ENCODE assay signal across 15 mouse cellular contexts in the genomic region with DNA sequence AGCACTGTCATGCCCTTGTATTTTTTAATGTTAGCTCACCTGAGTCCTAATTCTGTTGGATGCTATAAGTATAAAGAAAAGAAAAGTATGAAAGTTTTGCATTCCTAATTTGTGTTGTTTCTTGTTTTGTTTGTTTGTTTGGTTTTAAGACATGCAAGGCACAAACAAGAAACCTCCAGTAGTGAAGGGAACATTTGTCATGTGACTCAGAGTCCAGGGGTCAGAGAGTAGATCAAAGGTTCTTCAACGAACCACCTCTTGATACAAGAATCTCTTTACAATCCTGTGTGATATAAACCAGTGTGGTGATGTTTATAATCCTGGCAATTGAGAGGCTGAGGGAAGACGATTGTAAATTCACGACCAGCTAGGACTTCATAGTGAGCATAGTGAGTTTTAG.
"Had no signal": no experiment of that assay in that cellular context is flagged by ENCODE, and none has a peak within 500 bp of the region (broad histone marks: within the 10 kb centered on the region; RNA-seq: fewer than 3 reads in every experiment).

No protein-coding gene starts in this region.

- H3K9me3 ChIP-seq: neural tube, embryonic 15.5 days; stomach, embryonic 15.5 days had no signal

- H3K4me3 ChIP-seq: neural tube, embryonic 15.5 days; stomach, embryonic 15.5 days had no signal

- H3K4me2 ChIP-seq: neural tube, embryonic 15.5 days; stomach, embryonic 15.5 days had no signal

- DNase-seq: retina, postnatal 1 day; right cerebral cortex, adult 18-20 months; right cerebral cortex, postnatal 14 days; right cerebral cortex, postnatal 25 days; right cerebral cortex, postnatal 4 days; spleen, adult 18-20 months; thymus, adult 18-20 months; thymus, adult 2 months; thymus, postnatal 14 days; thymus, postnatal 25 days; thymus, postnatal 36 days; thymus, postnatal 4 days had no signal

- H3K27ac ChIP-seq: neural tube, embryonic 15.5 days; stomach, embryonic 15.5 days; stomach, postnatal 0 days had no signal

- H3K4me1 ChIP-seq: neural tube, embryonic 15.5 days; stomach, embryonic 15.5 days had no signal

- H3K9ac ChIP-seq: neural tube, embryonic 15.5 days; stomach, embryonic 15.5 days had no signal

- H3K36me3 ChIP-seq: neural tube, embryonic 15.5 days; stomach, embryonic 15.5 days had no signal

- H3K27me3 ChIP-seq: neural tube, embryonic 15.5 days; stomach, embryonic 15.5 days had no signal
